Comparison of ENCODE assay signal across 9 mouse cellular contexts in the genomic region with DNA sequence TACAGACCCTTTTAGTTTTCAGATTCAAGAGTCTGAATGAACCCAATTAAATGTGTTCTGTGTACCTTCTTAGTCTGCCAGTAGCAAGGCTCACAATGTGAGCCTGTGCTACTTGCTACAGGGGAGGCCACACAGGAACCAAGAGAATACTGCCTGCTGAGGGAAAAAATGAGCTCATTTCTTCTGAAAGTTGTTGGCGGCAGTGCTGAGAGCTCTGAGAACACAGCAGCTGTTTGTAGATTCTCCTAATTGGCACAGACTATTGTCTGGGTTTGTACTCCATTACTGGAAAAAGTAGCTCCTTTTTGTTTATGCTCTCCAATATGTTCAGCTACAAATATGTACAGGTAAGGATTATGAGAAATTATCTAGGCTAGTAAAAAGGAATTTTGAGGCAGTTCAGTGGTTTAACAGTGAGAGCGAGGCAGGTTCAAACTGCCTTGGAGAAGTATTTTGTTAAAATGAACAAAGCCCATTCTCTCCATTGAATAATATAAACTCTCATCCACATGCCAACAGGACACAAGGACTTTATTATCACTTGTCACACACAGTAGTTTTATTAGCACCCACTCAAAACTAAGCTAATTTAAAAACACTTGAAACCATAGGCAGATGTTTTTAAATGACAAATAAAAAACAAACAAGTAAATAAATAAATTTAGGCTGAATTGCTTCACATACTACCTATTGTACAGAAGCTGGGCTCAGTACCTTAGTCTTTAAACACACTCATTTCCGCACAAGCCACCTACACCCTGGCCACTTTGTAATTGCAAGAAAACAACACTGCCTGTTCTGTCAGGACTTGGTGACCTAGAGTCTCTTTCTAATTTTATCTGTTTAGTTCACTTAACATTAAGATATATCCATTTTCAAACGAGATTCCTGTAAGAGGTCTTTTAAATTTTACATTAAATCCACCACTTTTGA.
A peak's percentile ranks its signal among the peaks of the same experiment; 100 is the strongest.
DNase-seq lines count a peak whose midpoint lies in the region; ATAC-seq lines count a peak whose summit lies in the region.
"Had no signal": no experiment of that assay in that cellular context is flagged by ENCODE, and none has a peak within 500 bp of the region (broad histone marks: within the 10 kb centered on the region; RNA-seq: fewer than 3 reads in every experiment).

No protein-coding gene starts in this region.

- no peak overlapping the region for H3K4me3 ChIP-seq in embryonic facial prominence, embryonic 11.5 days (ENCODE audit: low read depth, low read length)
- H3K4me3 ChIP-seq in embryonic facial prominence, embryonic 10.5 days: no peak overlapping the region
- no peak overlapping the region for H3K4me3 ChIP-seq in hindbrain, embryonic 12.5 days
- no peak overlapping the region for H3K4me3 ChIP-seq in limb, embryonic 13.5 days
- H3K4me3 ChIP-seq in intestine, embryonic 15.5 days (replicated peaks): no peak overlapping the region

- no peak overlapping the region for H3K9ac ChIP-seq in embryonic facial prominence, embryonic 11.5 days (replicated peaks; ENCODE audit: low read length)
- no peak overlapping the region for H3K9ac ChIP-seq in hindbrain, embryonic 12.5 days
- H3K9ac ChIP-seq in limb, embryonic 13.5 days: no peak overlapping the region
- H3K9ac ChIP-seq in intestine, embryonic 15.5 days: no peak overlapping the region

- H3K36me3 ChIP-seq in embryonic facial prominence, embryonic 11.5 days (replicated peaks; ENCODE audit: control insufficient read depth, insufficient read depth, low read depth, low read length): no peaks in the 10 kb centered on the region
- H3K36me3 ChIP-seq in embryonic facial prominence, embryonic 10.5 days (replicated peaks): no peaks in the 10 kb centered on the region
- no peaks in the 10 kb centered on the region for H3K36me3 ChIP-seq in hindbrain, embryonic 12.5 days
- H3K36me3 ChIP-seq in limb, embryonic 13.5 days: no peaks in the 10 kb centered on the region
- H3K36me3 ChIP-seq in intestine, embryonic 15.5 days: no peaks in the 10 kb centered on the region

- no peak overlapping the region for H3K4me2 ChIP-seq in embryonic facial prominence, embryonic 11.5 days (ENCODE audit: low read depth, low read length)
- no peak overlapping the region for H3K4me2 ChIP-seq in hindbrain, embryonic 12.5 days (replicated peaks)
- no peak overlapping the region for H3K4me2 ChIP-seq in limb, embryonic 13.5 days (replicated peaks)
- H3K4me2 ChIP-seq in intestine, embryonic 15.5 days (replicated peaks): no peak overlapping the region

- 49% methylated on average over 4 of the region's 4 CpGs for WGBS in embryonic facial prominence, embryonic 11.5 days
- WGBS in embryonic facial prominence, embryonic 10.5 days: 54% methylated on average over 4 of the region's 4 CpGs
- 54% methylated on average over 4 of the region's 4 CpGs for WGBS in hindbrain, embryonic 12.5 days
- WGBS in limb, embryonic 13.5 days: 36% methylated on average over 4 of the region's 4 CpGs
- WGBS in intestine, embryonic 15.5 days: 60% methylated on average over 4 of the region's 4 CpGs

- peak; percentile 44 for DNase-seq in embryonic facial prominence, embryonic 11.5 days (ENCODE audit: low spot score)
- no peak for DNase-seq in embryonic facial prominence, embryonic 10.5 days (ENCODE audit: low spot score)
- peak; percentile 46 to 55 for DNase-seq in cerebellum, postnatal 10 days
- DNase-seq in thymus, adult 18-20 months: no peak
- no peak for DNase-seq in adrenal gland, postnatal 4 days (ENCODE audit: low spot score in 2 of 2)

- no peak overlapping the region for H3K27ac ChIP-seq in embryonic facial prominence, embryonic 11.5 days (replicated peaks; ENCODE audit: low read depth, low read length)
- no peak overlapping the region for H3K27ac ChIP-seq in embryonic facial prominence, embryonic 10.5 days (replicated peaks)
- H3K27ac ChIP-seq in hindbrain, embryonic 12.5 days: no peak overlapping the region
- H3K27ac ChIP-seq in limb, embryonic 13.5 days: peak overlapping the region; percentile 58; the same call in 1 of the 2 replicates
- H3K27ac ChIP-seq in intestine, embryonic 15.5 days: no peak overlapping the region
- H3K27ac ChIP-seq: kidney, postnatal 0 days had no signal

- no peaks in the 10 kb centered on the region for H3K4me1 ChIP-seq in embryonic facial prominence, embryonic 11.5 days (ENCODE audit: control insufficient read depth, insufficient read depth, low read length)
- no peaks in the 10 kb centered on the region for H3K4me1 ChIP-seq in embryonic facial prominence, embryonic 10.5 days
- H3K4me1 ChIP-seq in hindbrain, embryonic 12.5 days: no peaks in the 10 kb centered on the region
- H3K4me1 ChIP-seq in limb, embryonic 13.5 days: 0 out of 2 replicates have a peak, but pooled peaks cover 4% of the 10 kb centered on the region
- H3K4me1 ChIP-seq in intestine, embryonic 15.5 days (replicated peaks): no peaks in the 10 kb centered on the region

- H3K9me3 ChIP-seq in embryonic facial prominence, embryonic 11.5 days (replicated peaks; ENCODE audit: control insufficient read depth, low read length): no peaks in the 10 kb centered on the region
- no peaks in the 10 kb centered on the region for H3K9me3 ChIP-seq in embryonic facial prominence, embryonic 10.5 days
- H3K9me3 ChIP-seq in hindbrain, embryonic 12.5 days (replicated peaks): no peaks in the 10 kb centered on the region
- H3K9me3 ChIP-seq in limb, embryonic 13.5 days: no peaks in the 10 kb centered on the region
- H3K9me3 ChIP-seq in intestine, embryonic 15.5 days: no peaks in the 10 kb centered on the region

- ATAC-seq in embryonic facial prominence, embryonic 11.5 days (replicated peaks; ENCODE audit: insufficient number of reproducible peaks, low FRiP score, low TSS enrichment, low read depth): no peak
- peak; percentile 73 for ATAC-seq in hindbrain, embryonic 12.5 days (ENCODE audit: low FRiP score)
- ATAC-seq in limb, embryonic 13.5 days (ENCODE audit: low FRiP score, low read depth): peak; percentile 90
- no peak for ATAC-seq in intestine, embryonic 15.5 days

- H3K27me3 ChIP-seq in embryonic facial prominence, embryonic 11.5 days (ENCODE audit: control insufficient read depth, insufficient read depth, low read length): no peaks in the 10 kb centered on the region
- H3K27me3 ChIP-seq in embryonic facial prominence, embryonic 10.5 days (replicated peaks; ENCODE audit: low read depth, poor library complexity, severe bottlenecking): no peaks in the 10 kb centered on the region
- no peaks in the 10 kb centered on the region for H3K27me3 ChIP-seq in hindbrain, embryonic 12.5 days
- H3K27me3 ChIP-seq in limb, embryonic 13.5 days: no peaks in the 10 kb centered on the region
- no peaks in the 10 kb centered on the region for H3K27me3 ChIP-seq in intestine, embryonic 15.5 days (replicated peaks)

Comparison
In these comparisons a context has a peak if more than half of its experiments do, and no peak if none do; other contexts are left out.
1. DNase-seq: peak in embryonic facial prominence, embryonic 11.5 days (single experiment) and cerebellum, postnatal 10 days (2 of 2); none in embryonic facial prominence, embryonic 10.5 days (single experiment), thymus, adult 18-20 months (0 of 2) and adrenal gland, postnatal 4 days (0 of 2).
2. ATAC-seq: peak in hindbrain, embryonic 12.5 days (single experiment) and limb, embryonic 13.5 days (single experiment); none in embryonic facial prominence, embryonic 11.5 days (single experiment) and intestine, embryonic 15.5 days (single experiment).